Mouse (Mus musculus): Measurements from ENCODE around the gene Smr2. TPM values are rescaled to one million over a fixed set of nuclear protein-coding genes. Genes with fewer than 3 reads are reported as not detected.
"Not testable (repeated sequence)": the region's sequence is repeated elsewhere in the genome, so short reads cannot be mapped to it uniquely, and the experiment has no call there.

Gene Smr2
- polyA plus RNA-seq (2015; fragmentation: Nextera tagmentation; extraction: Ambion mirVana), result not detected in 2 replicates

- H3K36me3 ChIP-seq; H3K27ac ChIP-seq; H3K27me3 ChIP-seq; H3K4me2 ChIP-seq; H3K9me3 ChIP-seq (replicated peaks); ATAC-seq (ENCODE audit: low read depth); H3K4me1 ChIP-seq (replicated peaks); H3K9ac ChIP-seq; H3K4me3 ChIP-seq (replicated peaks); DNase-seq: not testable (repeated sequence)
Observed at GRCm38 (mm10) chr5:88086256-88086655, at the start of gene Smr2. Gene Smr2 (plus strand): TSS chr5:88086556.

DNA sequence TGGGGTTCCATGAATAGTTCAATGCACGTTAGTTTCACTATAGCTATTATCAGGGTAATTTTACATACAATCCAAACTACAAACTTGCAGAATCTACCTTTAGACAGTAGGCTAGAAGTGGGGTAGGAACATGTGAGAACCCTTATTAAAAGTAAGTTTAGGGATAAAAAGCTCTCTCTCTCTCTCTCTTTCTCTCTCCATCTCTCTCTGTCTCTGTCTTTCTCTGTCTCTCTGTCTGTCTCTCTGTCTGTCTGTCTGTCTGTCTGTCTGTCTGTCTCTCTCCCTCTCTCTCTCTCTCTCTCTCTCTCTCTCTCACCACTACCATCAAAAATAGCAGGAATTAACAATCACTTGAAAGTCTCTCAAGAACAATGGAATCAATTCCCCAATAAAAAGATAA is 25.1 kb downstream of the Smr2 start, which contains the start of gene Gm11116:
Gene Gm11116 (minus strand): TSS at position 101 of the 400 bp plus-strand sequence.
- 50% methylated on average over 1 of the region's 1 CpGs for WGBS (ENCODE audit: insufficient replicate concordance)
- ATAC-seq (ENCODE audit: low read depth), result no peak
- no peak within 1 kb of the TSS for H3K27ac ChIP-seq
- no peaks in the 10 kb centered on the region for H3K36me3 ChIP-seq
- no peaks in the 10 kb centered on the region for H3K27me3 ChIP-seq
- DNase-seq, result no peak
- H3K9me3 ChIP-seq (replicated peaks), result no peaks in the 10 kb centered on the region; the same call in 1 of the 2 replicates
- H3K4me2 ChIP-seq, result no peak within 1 kb of the TSS
- no peak within 1 kb of the TSS for H3K4me3 ChIP-seq (replicated peaks)
- no peaks in the 10 kb centered on the region for H3K4me1 ChIP-seq (replicated peaks)
- H3K9ac ChIP-seq, result no peak within 1 kb of the TSS

DNA sequence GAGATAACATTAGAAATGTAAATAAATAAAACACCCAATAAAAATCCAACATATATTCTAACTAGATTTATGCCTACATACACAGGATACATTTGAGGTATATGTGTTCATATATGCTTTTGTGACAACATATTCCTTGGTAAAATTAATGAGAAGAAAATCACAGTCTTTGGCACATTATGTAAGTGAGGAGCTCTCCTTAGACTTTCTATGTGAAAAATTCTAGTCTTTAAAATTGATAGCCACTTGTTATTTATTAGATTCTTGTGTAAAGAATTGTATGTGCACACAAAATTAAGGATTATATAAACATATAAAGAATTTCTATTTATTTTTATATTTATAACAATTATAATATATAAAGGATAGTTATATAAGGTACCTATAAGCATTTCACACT is 67.6 kb downstream of the Smr2 start, which contains the start of gene Gm11115:
Gene Gm11115 (minus strand): TSS at position 101 of the 400 bp plus-strand sequence.
- no peaks in the 10 kb centered on the region for H3K27me3 ChIP-seq
- no peak within 1 kb of the TSS for H3K4me3 ChIP-seq (replicated peaks)
- H3K9ac ChIP-seq, result no peak within 1 kb of the TSS
- DNase-seq (no peak), ATAC-seq (ENCODE audit: low read depth) (no peak)
- H3K27ac ChIP-seq, result no peak within 1 kb of the TSS
- H3K36me3 ChIP-seq, result no peaks in the 10 kb centered on the region
- 0 out of 2 replicates have a peak, but pooled peaks cover 8% of the 10 kb centered on the region for H3K9me3 ChIP-seq (replicated peaks)
- no peak within 1 kb of the TSS for H3K4me2 ChIP-seq
- no peaks in the 10 kb centered on the region for H3K4me1 ChIP-seq (replicated peaks)

Other genes starting within 250 kb of the Smr2 start
- not detected in 2 replicates for gene Odam, start 201.5 kb upstream of the Smr2 start, polyA plus RNA-seq (2015; fragmentation: Nextera tagmentation; extraction: Ambion mirVana)
- gene Csn3, start 161.0 kb upstream of the Smr2 start, polyA plus RNA-seq (2015; fragmentation: Nextera tagmentation; extraction: Ambion mirVana), result not detected in 2 replicates
- not detected in 2 replicates for gene 2310003L06Rik, start 117.1 kb upstream of the Smr2 start, polyA plus RNA-seq (2015; fragmentation: Nextera tagmentation; extraction: Ambion mirVana)
- not detected in 2 replicates for gene Gm28434, start 117.0 kb upstream of the Smr2 start, polyA plus RNA-seq (2015; fragmentation: Nextera tagmentation; extraction: Ambion mirVana)
- not detected in 2 replicates for gene Cabs1, start 107.1 kb upstream of the Smr2 start, polyA plus RNA-seq (2015; fragmentation: Nextera tagmentation; extraction: Ambion mirVana)
- not detected in 2 replicates for gene Smr3a, start 84.0 kb upstream of the Smr2 start, polyA plus RNA-seq (2015; fragmentation: Nextera tagmentation; extraction: Ambion mirVana)
- gene Gm11116, start 25.0 kb downstream of the Smr2 start, polyA plus RNA-seq (2015; fragmentation: Nextera tagmentation; extraction: Ambion mirVana), result not detected in 2 replicates
- not detected in 2 replicates for gene Gm11115, start 67.5 kb downstream of the Smr2 start, polyA plus RNA-seq (2015; fragmentation: Nextera tagmentation; extraction: Ambion mirVana)
- not detected in 2 replicates for gene Gm7714, start 182.4 kb downstream of the Smr2 start, polyA plus RNA-seq (2015; fragmentation: Nextera tagmentation; extraction: Ambion mirVana)
- not detected in 2 replicates for gene Prol1, start 230.8 kb downstream of the Smr2 start, polyA plus RNA-seq (2015; fragmentation: Nextera tagmentation; extraction: Ambion mirVana)